Mouse (Mus musculus): ENCODE results near the gene Palm3.
"Not testable (repeated sequence)": the region's sequence is repeated elsewhere in the genome, so short reads cannot be mapped to it uniquely, and the experiment has no call there.

Palm3 gene

DNA sequence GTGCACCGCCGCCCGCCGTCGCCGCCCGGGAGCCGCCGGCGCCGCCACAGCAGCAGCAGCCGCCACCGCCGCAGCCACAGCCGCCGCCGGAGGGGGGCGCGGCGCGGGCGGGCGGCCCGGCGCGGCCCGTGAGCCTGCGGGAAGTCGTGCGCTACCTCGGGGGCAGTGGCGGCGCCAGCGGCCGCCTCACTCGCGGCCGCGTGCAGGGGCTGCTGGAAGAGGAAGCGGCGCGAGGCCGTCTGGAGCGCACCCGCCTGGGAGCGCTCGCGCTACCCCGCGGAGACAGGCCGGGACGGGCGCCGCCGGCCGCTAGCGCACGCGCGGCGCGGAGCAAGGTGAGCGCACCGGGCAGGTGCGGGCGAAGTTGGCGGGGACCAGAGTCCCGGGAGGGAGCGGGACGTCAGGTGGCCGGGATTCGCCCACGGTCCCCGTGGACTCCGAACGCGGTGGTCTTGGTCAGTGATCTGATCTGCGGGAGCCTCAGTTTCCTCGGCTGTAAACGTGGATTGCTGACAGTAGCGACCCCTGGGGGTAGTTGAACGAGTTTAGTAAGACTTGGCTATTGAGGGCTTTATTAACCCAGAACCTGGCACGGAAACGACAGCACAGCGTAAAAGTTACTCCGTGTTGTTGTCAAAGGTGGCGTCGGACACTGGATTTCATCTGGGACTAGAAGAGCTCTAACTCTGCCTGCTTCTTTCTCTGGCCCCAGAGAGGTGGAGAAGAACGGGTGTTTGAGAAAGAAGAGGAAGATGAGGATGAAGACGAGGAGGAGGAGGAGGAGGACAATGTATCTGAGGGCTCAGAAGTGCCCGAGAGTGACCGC lies 22.8 kb upstream of the Palm3 start:
- DNase-seq: peak; percentile 73

DNA sequence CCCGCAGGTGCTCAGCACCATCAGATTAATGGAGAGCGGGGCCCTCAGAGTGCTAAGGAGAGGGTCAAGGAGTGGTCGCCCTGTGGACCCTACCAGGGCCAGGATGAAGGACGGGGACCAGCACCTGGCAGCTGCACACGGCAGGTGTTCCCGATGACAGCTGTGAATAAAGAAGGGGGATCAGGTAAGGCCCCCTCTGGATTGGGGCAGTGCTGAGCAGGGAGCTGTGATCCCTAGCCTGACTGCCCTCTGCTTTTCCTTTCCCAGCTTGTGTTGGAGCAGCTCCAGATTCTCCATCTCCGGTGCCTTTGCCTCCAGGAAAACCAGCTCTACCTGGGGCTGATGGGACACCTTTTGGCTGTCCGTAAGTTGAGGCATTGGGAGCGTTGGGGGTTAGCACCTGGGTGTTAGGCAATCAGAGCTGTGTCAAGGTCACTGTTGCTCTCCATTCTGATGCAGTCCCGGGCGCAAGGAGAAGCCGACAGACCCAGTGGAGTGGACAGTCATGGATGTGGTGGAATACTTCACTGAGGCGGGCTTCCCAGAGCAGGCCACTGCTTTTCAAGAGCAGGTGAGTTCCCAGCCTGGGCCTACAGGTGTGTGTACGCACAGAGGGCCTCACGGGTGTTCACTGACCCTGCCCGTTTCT lies 22.1 kb upstream of the Palm3 start:
- no peak for DNase-seq

DNA sequence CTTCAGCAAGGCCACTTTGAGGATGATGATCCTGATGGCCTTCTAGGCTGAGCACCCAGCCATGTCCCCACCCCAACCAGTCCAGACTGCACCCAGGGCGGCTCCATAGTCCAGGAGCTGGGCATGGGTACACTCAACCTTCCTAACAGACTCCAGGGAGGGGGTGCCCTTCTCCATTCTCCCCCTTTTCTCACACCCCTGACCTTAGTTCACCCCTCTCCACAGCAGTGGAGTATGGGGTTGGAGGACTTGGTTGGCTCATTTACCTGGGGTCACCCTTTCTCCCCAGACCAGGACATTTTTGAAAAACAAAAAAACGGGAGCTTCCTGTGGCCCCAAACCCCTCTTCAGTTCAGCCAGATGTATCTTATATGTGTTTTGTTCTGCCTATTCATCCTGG lies 21.4 kb upstream of the Palm3 start:
- DNase-seq: no peak

DNA sequence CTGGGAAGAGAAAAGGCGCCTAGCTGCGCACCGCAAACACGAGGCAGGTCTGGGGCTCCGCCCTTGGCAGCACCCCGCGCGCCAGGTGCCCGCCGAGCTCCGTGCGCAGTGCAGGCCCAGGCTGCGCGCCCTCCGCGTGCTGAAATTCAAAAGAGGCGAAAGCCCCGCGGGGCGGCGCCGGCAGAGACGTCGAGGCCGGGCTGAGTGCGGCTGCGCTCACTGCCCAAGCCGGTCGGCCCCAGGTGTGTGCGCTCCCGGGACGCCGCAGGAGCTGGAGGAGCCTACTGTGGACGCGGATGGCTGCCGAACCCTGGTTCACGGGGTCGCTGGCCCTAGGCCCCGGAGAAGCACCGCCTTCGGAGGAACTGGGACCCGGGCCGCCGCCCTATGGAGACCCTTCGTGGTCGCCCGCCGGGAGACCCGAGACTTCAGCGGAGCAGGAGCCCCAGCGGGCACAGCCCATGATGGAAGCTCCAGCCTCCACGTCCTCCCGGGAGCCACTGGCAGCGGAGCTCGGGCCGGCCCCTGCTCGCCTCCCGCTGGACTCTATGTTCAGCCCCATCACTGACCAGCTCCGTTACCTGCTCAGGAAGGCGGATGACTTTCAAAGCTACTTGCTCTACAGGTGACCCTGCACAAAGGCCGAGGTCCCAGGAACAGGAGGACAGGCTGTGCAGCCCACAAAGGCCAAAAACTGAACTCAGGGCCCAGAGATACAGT lies 19.8 kb upstream of the Palm3 start, which contains the start of gene 1700067K01Rik:
1700067K01Rik (plus strand) TSS at position 222 of the 720 bp plus-strand sequence.
- no peak for DNase-seq

DNA sequence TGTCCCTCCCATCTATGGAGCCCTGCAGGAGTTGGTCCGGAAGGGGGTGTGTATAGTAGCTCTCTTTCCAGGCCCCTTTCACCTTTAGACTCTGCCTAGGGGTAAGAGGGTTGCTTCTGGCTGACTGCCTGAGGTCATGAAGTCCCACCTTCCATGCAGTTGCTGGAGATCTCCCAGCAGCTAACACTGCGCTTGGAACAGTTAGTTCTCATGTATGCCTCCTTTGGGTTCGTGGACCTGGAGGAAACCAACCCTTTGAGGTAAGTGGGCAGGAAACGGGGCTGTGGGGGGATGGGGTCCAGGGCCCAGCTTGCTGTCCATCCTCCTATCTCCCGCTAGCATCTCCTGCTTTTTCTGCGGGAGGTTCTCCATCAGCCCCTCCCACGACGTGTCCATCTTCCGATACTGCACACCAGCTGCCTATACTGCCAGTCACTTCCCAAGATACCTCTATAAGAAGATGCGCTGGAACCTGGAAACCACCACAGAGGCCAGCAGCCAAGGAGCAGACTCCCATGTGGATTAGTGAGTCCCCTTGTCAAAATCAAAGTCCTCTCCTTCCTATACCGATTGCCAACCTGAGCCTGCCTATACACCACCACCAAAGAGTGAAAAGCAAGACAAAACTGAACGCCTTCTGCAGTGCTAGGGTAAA lies 18.2 kb upstream of the Palm3 start:
- peak; percentile 46 for DNase-seq

DNA sequence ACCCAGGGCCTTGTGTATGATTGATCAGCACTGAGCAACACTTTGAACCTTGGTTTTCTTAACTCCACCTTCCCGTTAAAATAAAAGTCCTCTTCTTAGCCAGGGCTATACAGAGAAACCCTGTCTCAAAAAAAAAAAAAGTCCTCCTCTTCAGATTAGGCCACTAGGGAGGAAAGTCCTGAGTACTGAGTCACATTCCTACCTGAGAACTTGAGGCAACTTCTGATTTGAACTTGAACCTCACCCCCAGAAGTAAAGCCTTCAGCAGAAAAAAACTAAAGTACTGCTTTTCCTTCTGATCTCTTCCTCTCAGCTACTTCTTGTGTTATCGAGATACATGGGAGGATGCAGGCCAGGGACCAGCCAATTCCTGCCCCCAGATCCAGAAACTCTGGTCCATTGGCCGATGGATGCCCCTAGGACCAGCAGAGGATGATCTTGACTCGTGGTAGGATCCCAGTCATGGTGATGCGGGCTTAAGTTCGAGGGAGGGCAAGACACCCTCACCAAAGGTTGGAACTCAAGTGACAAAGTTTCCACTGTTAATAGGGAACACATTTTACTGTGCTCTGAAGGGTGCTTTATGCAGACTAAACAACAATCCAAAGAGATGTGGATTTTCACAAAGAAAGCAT lies 17.5 kb upstream of the Palm3 start:
- DNase-seq: no peak

DNA sequence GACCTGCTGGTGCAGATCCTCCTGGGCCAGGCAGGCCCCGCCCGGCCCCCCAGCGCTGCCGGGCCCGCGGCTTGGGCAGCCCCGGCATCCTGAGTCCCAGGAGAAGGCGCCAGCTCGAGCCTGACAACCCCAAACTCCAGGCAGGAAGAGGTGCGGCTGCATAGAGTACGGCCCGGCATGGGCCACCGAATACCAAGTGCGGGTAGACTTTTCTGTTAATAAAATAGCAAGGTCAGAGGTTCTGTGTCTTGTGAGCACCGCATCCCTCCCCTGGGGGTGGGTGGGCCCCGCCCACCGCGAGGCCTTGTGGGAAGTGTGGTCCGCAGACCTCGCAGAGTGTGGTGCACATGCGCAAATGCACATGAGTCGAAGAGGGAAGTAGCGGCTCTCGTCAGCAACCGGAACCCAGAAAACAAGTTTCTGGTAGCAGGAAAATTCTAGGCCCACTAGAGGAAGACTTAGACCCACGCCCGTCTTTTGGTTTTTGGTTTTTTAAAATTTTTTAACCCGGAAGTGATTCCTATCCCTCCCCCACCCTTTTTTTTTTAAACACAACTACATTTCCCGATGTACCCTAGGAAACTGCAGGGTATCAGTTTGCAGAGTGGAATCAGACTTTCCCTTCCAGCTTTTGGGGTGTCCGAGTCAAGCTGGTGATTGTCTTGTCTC lies 16.6 kb upstream of the Palm3 start:
- peak; percentile 96 for DNase-seq

DNA sequence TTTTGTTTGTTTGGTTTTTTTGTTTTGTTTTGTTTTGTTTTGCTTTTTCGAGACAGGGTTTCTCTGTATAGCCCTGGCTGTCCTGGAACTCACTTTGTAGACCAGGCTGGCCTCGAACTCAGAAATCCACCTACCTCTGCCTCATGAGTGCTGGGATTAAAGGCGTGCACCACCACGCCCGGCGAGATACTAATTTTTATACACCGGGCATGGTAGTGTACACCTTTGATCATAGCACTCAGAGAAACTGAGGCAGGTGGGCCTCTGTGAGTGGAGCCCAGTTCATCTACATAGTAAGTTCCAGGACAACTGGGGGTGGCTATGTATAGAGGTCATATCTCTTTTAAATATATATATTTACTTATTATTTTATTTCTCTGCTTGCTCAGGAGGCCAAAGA lies 15.8 kb upstream of the Palm3 start:
- not testable (repeated sequence) for DNase-seq

DNA sequence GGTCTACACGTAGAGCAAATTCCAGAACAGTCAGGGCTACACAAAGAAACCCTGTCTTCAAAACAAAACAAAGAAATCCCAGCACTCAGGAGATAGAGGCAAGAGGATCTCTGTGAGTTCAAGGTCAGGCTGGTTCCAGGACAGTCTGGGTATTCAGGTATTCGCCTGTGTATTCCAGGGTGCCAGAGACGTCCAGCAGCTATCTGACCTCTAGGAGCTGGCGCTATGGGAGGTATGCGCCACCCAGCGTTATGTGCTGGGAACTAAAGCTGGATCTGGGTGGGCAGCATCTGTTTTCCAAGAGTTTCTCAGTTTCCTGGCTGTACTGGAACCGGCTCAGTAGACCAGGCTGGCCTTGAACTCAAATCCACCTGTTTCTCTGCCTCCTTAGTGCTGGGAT lies 12.9 kb upstream of the Palm3 start:
- DNase-seq: no peak

DNA sequence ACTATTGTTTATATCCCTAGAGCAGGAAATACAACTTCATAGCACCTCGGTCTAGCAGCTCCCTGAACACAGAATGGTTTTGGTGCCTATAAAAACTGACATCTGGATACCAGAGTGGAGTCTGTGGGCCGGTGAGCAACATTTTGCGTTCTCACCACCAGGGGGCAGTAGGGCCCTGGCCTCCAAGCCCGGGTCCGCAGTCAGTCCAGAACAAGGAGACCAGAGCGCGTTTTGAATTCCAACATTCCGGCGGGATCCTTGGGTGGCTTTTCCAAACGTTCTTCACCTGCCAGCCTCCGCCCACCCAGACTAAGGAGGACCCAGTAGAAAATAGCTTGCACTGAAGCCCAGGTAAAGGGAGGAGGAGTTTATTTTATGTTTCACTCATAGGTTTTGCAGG lies 11.4 kb upstream of the Palm3 start:
- DNase-seq: peak; percentile 93

DNA sequence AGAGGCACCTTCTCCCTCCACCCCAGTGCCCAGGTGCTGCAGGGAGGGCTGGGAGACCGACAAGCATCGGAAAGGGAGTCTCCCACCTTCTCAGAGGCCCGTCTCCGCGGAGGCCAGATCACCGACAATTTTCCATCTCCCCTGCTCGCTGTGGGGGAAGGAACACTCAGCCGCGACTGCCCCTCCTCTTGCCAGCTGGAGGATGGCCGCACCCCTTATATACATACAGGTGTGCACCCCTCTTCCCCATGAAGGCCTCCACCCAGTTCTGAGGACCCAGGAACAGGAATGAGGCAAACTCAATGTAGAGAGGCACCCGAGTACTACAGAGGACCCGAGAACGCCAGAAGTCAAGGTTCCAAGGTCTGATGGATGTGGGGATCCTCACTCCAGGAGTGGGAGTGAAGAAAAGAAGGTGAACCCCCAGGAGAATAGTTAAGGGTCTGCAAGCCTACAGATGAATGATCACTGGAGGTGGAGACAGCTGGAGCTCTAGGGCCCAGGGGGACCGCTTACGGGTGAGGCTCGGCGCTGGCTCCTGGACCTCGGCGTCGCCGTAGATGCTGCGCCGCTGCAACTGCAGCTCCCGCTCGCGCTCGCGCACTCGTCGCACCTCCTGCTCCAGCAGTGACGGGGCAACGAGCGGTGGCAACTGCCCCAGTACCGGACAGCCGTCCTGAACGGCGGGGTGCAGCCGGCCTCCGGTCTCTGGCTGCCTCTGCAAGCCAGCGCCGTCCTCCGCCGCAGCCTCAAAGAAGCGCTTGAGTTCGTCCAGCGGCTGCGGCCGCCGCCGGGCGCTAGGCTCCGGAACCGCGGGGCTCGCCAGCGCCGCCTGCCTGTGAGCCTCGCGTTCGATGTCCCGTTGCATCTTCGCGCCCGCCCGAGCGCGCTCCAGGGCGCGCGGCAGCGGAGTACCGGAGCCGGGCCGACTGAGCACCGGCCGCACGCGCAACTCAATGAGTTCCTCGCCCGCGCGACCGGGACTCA lies 10.4 kb upstream of the Palm3 start:
- peak; percentile 88 for DNase-seq

DNA sequence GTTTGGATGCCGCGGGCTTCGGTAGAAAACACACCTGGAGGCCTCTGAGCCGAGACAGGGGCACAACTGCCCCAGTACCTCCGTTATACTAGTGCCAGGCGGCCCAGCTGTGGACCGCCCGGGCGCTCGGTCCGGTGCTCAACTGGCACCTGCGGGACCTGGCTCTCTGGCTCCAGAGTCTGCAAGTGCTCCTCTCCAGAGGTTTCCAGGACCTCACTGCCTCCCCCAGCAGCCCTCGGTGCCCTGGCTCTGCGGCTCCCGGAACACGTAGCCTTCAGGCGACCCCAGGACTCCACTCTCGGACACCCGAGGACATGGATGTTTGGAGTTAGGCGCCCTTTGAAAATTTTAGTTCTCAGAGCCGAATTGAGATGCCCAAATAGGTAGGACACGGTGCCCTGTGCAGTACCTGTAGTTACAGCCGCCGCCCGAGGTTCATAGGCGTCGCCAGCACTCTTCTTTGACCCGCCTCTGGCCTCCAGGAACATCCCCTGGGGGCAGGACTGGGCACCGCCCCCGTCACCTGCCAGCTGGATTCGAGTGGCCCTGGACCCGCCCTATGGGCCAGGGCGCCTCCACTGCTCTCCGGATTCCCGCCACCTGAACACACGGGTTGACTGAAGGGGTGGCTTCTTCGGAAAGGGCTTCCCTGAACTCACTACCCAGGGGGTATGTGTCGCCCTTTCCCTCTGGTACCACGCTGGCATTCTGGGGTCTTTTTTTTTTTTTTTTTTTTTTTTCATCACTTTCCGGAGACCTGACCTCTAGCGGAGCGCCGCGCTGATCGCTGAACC lies 9.4 kb upstream of the Palm3 start, which contains the start of gene 2210011C24Rik:
2210011C24Rik (minus strand) TSS at position 467 of the 794 bp plus-strand sequence.
- DNase-seq: peak; percentile 84

DNA sequence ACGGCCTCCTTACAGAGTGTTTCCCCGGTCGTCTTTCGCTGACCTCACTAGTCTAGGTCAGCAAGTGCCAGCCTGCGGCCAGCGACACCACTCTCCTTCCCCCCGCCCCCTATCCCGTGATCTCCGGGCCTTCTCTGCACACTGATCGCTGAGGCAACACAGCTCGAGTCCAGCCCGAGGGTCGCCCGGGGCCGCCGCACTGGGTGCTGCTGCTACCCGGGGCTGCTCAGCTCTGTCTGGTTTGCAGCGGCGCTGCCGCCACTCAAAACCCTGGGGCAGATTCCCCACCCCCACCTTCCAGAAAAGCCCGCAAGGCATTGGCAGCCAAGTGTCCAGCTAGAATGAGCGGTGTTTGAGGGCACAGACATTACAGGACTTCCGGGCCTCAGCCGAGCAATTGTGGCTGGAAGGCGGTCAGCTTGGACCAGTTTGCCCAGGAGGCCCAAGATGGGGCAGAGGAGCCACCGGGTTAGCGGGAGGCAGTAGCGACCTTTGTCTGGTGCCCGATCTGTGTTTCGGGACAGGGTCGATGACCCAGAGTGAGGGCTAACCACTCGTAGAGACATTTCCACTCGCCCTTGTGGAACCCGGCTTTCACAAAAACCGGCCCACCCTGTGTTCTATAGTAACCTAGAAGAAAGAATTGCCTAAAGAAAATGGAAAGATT lies 8.6 kb upstream of the Palm3 start:
- peak; percentile 58 for DNase-seq

DNA sequence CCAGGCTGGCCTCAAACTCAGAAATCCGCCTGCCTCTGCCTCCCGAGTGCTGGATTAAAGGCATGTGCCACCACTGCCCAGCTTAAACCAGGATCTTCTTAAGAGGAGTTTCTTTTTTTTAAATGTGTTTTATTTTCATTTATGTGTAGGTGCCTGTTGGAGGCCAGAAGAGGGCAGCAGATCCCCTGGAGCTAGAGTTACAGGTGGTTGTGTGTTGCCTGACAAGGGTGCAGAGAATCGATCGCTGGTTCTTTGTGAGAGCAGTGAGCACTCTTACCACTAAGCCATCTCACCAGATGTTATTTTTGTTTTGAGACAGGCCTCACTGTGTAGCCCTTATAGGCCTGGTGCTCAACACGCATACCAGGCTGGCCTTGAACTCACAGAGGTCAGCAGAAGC lies 5.4 kb upstream of the Palm3 start:
- DNase-seq: no peak

DNA sequence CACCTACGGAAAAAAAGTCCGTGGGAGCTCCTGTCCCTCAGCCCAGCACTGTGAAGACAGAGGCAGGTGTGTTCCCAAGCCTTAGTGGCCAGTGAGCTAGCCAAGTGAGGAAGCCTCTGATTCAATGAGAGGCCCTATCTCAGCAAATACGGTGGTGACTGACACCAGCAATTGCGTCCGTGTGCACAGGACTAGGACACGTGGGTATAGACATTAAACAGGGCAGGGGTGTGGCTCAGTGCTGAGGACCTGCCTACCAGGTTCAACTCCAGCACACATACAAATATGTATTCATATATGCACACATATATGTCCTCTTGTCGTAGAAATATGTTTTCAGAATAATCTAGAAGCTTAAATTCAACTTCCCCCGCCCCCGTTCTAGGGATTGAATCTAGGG lies 1.5 kb upstream of the Palm3 start:
- DNase-seq: no peak

DNA sequence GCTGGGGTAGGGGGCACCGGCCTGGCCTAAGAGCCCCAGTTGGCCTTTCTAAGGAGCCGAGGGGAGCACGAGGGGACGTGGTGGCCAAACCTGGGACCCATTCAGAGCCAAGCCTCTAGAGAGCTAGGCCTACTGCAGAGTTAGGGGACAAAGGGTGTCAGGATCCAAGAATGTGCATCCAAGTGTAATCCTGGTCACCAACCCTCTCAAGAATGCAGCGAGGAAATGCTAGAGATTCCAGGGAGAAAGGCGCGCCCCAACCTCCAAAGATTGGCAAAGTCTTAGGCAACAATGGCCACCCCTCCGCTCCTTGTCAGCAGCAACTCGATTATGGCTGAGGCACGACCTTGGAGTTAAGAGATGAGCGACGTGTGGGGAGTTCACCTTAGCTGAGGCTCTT lies 298 bp downstream of the Palm3 start:
- DNase-seq: peak; percentile 42

DNA sequence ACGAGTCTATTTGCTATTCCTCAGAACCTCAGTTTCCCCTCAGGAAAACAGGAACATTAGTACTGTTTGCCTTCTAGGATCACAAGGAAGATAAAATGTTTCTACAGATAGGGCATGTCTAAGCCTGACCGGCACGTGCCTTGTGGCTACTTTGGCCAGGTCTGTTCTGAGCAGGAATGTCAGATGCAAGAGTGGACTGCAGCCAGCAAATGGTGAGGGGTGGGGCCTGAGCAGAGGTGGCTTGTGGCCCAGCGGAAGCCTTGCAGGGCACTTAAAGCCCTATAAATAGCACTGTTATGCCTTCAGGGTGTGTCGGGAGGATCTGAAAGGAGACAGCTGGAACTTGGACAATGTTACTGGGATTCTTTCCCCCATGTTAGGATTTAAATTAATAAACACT lies 1.8 kb downstream of the Palm3 start:
- DNase-seq: peak; percentile 85

DNA sequence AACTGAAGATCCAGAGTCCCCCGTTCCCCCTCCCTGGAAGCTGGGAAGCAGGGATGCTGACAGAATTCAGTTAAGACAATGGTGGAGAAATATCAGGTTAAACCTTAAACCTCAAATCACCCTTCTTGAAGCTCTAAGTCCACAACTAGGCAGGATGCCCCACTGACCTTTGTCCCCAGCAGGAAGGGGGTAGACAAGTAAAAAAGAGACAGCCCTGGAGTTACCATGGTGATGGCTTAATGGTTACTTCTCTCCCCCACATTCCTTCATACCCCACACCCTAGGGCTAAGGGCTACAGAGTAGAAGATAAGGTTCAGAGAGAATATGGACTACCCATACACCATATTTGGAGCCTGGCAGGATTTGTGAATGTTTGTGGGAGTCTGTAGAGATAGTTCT lies 2.4 kb downstream of the Palm3 start:
- DNase-seq: peak; percentile 73

DNA sequence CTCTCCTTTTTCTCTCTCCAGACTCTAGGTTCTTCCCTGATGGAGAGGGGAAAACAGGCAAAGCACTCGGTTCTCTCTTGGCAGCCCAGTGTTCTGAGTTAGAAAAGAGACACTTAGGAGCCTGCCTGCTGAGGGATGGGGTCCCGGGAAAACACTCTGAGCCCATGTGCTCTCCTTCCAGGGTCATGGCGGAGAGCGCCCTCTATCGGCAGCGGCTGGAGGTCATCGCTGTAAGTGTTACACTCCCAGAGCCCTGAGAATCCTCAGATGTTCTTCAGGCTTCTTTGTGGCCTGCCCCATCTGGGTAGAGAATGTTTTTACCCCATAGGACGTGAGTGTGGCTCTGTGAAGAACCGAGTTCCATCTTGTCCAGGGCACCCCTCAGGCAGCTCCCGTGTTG lies 2.9 kb downstream of the Palm3 start:
- DNase-seq: peak; percentile 77
